Mouse (Mus musculus): ENCODE results near the gene Olfr311. TPM values are rescaled to one million over a fixed set of nuclear protein-coding genes. Genes with fewer than 3 reads are reported as not detected.
"Not testable (repeated sequence)": the region's sequence is repeated elsewhere in the genome, so short reads cannot be mapped to it uniquely, and the experiment has no call there.

The Olfr311 gene
- total and polyA plus RNA-seq, 2 experiments from 2014 or later, result not detected

GRCm38 (mm10) chr11:58801558-58802228, 37.4 kb upstream of the Olfr311 start, which contains the start of gene Fam183b:
TSS of gene Fam183b (minus strand) at chr11:58801960.
- peak; percentile 77 for DNase-seq (ENCODE audit: low spot score)
- H3K9ac ChIP-seq (replicated peaks; ENCODE audit: low read length), result no peak within 1 kb of the TSS

DNA sequence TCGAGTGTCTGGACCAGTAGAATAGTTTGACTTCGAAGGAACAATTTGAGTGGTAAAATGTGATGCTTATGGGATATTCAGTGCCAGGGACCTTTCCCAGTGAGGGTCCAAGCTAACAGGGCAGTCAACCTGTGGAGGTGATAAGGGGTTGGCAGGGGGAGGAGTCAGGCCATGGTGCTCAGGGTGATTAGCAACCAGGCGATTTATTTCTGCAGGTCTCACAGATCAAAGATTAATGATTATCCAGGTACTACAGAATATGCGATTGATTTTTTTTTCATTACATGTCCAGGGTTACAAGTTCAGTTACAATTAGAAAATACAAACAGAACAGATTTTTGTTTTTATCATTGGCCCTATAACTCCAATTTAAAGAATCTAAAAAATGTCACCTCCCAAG, 35.2 kb upstream of the Olfr311 start:
- Histone ChIP-seq H3K9ac (replicated peaks; ENCODE audit: low read length) (no peak overlapping the region), H3K4me1 (ENCODE audit: insufficient read depth, low read length) (0 out of 2 replicates have a peak, but pooled peaks cover 8% of the 10 kb centered on the region), H3K27ac (no peak overlapping the region), H3K4me3 (ENCODE audit: low read length) (no peak overlapping the region), H3K4me2 (ENCODE audit: low read depth, low read length) (no peak overlapping the region), H3K9me3 (ENCODE audit: low read length) (no peaks in the 10 kb centered on the region), H3K36me3 (ENCODE audit: insufficient read depth, low read length) (no peaks in the 10 kb centered on the region), H3K27me3 (ENCODE audit: insufficient read depth, low read length) (no peaks in the 10 kb centered on the region)
- DNase-seq (ENCODE audit: low spot score) (no peak), ATAC-seq (no peak)
- 76% methylated on average over 4 of the region's 4 CpGs for WGBS
- TF ChIP-seq CTCF (IDR thresholded peaks at IDR 0.05; ENCODE audit: low read depth), result no peak

More at GRCm38 (mm10) chr11:58801558-58802228, 37.4 kb upstream of the Olfr311 start, which contains the start of gene Fam183b:
- no peak within 1 kb of the TSS for H3K27ac ChIP-seq
- ATAC-seq, result peak; percentile 84
- no peaks in the 10 kb centered on the region for H3K36me3 ChIP-seq (ENCODE audit: insufficient read depth, low read length)
- H3K9me3 ChIP-seq (ENCODE audit: low read length), result no peaks in the 10 kb centered on the region
- 0 out of 2 replicates have a peak, but pooled peaks cover 8% of the 10 kb centered on the region for H3K4me1 ChIP-seq (ENCODE audit: insufficient read depth, low read length)
- no peaks in the 10 kb centered on the region for H3K27me3 ChIP-seq (ENCODE audit: insufficient read depth, low read length)
- no peak for TF ChIP-seq CTCF (IDR thresholded peaks at IDR 0.05; ENCODE audit: low read depth)
- WGBS, result 22% methylated on average over 14 of the region's 14 CpGs
- H3K4me3 ChIP-seq (ENCODE audit: low read length), result no peak within 1 kb of the TSS
- peak within 1 kb of the TSS; percentile 33 for H3K4me2 ChIP-seq (ENCODE audit: low read depth, low read length)

- Histone ChIP-seq H3K9ac (replicated peaks; ENCODE audit: low read length) (no peak overlapping the region), H3K36me3 (ENCODE audit: insufficient read depth, low read length) (no peaks in the 10 kb centered on the region), H3K4me2 (ENCODE audit: low read depth, low read length) (no peak overlapping the region), H3K27me3 (ENCODE audit: insufficient read depth, low read length) (no peaks in the 10 kb centered on the region), H3K4me3 (ENCODE audit: low read length) (no peak overlapping the region), H3K9me3 (ENCODE audit: low read length) (no peaks in the 10 kb centered on the region), H3K27ac (no peak overlapping the region), H3K4me1 (ENCODE audit: insufficient read depth, low read length) (0 out of 2 replicates have a peak, but pooled peaks cover 8% of the 10 kb centered on the region)
- DNase-seq (ENCODE audit: low spot score), result no peak
- WGBS, result 77% methylated on average over 2 of the region's 2 CpGs
- TF ChIP-seq CTCF (IDR thresholded peaks at IDR 0.05; ENCODE audit: low read depth), result no peak
- no peak for ATAC-seq
Measured at GRCm38 (mm10) chr11:58804393-58804792, 34.7 kb upstream of the Olfr311 start.

GRCm38 (mm10) chr11:58812001-58812400, 27.1 kb upstream of the Olfr311 start:
- Histone ChIP-seq H3K4me3 (ENCODE audit: low read length) (no peak overlapping the region), H3K27me3 (ENCODE audit: insufficient read depth, low read length) (no peaks in the 10 kb centered on the region)
- no peak for ATAC-seq

DNA sequence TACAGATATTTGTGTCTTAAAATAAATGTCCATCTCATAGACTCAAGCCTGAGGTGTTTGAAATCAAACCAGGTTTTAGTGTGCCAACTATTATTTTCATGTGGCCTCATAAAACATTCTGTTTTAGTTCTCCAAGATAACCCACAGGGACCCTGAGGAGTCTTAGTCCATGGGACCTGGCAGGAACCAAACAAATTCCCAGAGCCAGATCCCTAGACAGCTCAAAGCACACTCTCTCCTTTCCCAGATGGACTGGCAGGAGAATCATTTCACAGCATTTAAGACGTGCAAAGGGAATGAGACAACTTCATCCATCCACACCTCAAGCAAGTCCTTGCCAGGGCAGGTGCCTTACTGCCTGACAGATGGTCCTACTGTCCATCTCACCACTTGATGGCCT, 24.4 kb upstream of the Olfr311 start, which contains the start of gene Olfr313:
Gene Olfr313, plus strand, starts transcription at position 301 of the 400 bp plus-strand sequence.
- H3K9ac ChIP-seq (replicated peaks; ENCODE audit: low read length); ATAC-seq; H3K27me3 ChIP-seq (ENCODE audit: insufficient read depth, low read length); H3K4me3 ChIP-seq (ENCODE audit: low read length); H3K9me3 ChIP-seq (ENCODE audit: low read length); H3K4me2 ChIP-seq (ENCODE audit: low read depth, low read length); DNase-seq (ENCODE audit: low spot score); H3K27ac ChIP-seq; H3K36me3 ChIP-seq (ENCODE audit: insufficient read depth, low read length); H3K4me1 ChIP-seq (ENCODE audit: insufficient read depth, low read length): not testable (repeated sequence)
- 54% methylated on average over 1 of the region's 1 CpGs for WGBS

More at GRCm38 (mm10) chr11:58812001-58812400, 27.1 kb upstream of the Olfr311 start:
- 12% methylated on average over 1 of the region's 1 CpGs for WGBS
- H3K4me2 ChIP-seq (ENCODE audit: low read depth, low read length), result no peak overlapping the region
- H3K36me3 ChIP-seq (ENCODE audit: insufficient read depth, low read length), result no peaks in the 10 kb centered on the region
- H3K27ac ChIP-seq, result no peak overlapping the region
- peak; percentile 58 for TF ChIP-seq CTCF (IDR thresholded peaks at IDR 0.05; ENCODE audit: low read depth)
- H3K9me3 ChIP-seq (ENCODE audit: low read length), result no peaks in the 10 kb centered on the region
- H3K9ac ChIP-seq (replicated peaks; ENCODE audit: low read length), result no peak overlapping the region
- no peaks in the 10 kb centered on the region for H3K4me1 ChIP-seq (ENCODE audit: insufficient read depth, low read length)
- DNase-seq (ENCODE audit: low spot score), result peak; percentile 8

DNA sequence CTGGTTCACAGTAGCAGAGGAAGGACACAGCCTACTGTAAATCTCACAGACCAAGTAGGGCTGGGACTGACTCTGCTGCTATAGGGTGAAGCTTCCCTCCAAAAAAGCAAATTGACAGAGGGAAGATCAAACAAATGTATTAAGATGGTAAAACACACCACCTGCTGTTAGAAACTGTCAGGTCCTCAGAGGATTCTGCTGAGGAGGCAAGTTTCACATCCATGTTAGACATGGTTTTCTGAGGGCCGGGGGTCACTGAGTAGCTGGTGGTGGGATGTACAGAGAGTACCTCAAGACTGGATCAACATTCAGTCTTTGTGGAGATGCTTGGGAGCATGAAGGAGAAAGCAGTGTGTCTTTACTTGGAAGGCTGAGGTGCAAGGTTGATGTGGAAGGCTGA, 23.4 kb upstream of the Olfr311 start:
- H3K4me2 ChIP-seq (ENCODE audit: low read depth, low read length), result no peak overlapping the region
- H3K27me3 ChIP-seq (ENCODE audit: insufficient read depth, low read length), result no peaks in the 10 kb centered on the region
- no peaks in the 10 kb centered on the region for H3K9me3 ChIP-seq (ENCODE audit: low read length)
- no peak overlapping the region for H3K9ac ChIP-seq (replicated peaks; ENCODE audit: low read length)
- no peaks in the 10 kb centered on the region for H3K36me3 ChIP-seq (ENCODE audit: insufficient read depth, low read length)
- DNase-seq (ENCODE audit: low spot score) (no peak), ATAC-seq (no peak)
- no peak for TF ChIP-seq CTCF (IDR thresholded peaks at IDR 0.05; ENCODE audit: low read depth)
- no peak overlapping the region for H3K27ac ChIP-seq
- no peaks in the 10 kb centered on the region for H3K4me1 ChIP-seq (ENCODE audit: insufficient read depth, low read length)
- 81% methylated on average over 1 of the region's 1 CpGs for WGBS
- no peak overlapping the region for H3K4me3 ChIP-seq (ENCODE audit: low read length)

DNA sequence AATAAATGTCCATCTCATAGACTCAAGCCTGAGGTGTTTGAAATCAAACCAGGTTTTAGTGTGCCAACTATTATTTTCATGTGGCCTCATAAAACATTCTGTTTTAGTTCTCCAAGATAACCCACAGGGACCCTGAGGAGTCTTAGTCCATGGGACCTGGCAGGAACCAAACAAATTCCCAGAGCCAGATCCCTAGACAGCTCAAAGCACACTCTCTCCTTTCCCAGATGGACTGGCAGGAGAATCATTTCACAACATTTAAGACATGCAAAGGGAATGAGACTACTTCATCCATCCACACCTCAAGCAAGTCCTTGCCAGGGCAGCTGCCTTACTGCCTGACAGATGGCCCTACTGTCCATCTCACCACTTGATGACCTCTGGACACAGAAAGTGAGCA, 10.1 kb upstream of the Olfr311 start, which contains the start of gene Olfr312:
Gene Olfr312, plus strand, starts transcription at position 301 of the 400 bp plus-strand sequence.
- H3K27ac ChIP-seq; H3K9ac ChIP-seq (replicated peaks; ENCODE audit: low read length); H3K36me3 ChIP-seq (ENCODE audit: insufficient read depth, low read length); H3K27me3 ChIP-seq (ENCODE audit: insufficient read depth, low read length); H3K4me1 ChIP-seq (ENCODE audit: insufficient read depth, low read length); H3K4me3 ChIP-seq (ENCODE audit: low read length); H3K4me2 ChIP-seq (ENCODE audit: low read depth, low read length); DNase-seq (ENCODE audit: low spot score); ATAC-seq; H3K9me3 ChIP-seq (ENCODE audit: low read length): not testable (repeated sequence)
